In the genomic region with DNA sequence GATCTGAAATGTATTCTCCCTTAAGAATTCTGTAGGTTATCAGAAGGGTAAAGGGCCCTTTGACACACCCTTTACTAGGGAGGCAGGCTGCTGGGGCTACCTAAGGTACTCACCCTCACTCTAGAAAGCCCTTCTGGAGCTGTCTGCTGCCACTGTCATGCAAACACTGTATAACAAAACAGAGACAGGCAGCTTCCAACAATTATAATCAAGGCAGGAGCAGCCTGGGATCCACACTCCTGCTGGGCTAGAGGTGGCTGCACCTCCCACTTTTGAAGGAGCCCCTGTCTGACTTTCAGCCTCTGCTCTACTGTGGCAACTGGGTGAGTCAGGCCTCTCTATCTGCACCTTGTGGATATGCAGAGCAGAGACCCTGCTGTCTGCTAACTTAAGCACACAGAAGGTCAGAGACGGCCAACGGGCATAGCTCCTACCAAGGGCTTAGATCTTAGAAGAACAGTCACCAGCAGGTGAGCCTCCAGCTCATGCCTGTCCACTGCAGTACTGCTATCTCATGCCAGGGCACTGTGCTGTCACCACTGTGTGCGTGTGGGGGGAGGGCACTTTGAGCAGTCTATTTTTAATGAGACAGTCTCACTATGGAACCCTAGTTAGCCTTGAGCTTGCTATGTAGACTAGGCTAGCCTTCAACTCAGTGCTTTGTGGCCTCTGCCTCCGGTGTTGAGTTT, we compare ENCODE assay signal across 14 mouse cellular contexts. TPM values are rescaled to one million over a fixed set of nuclear protein-coding genes. Genes with fewer than 3 reads are reported as not detected.
A peak's percentile ranks its signal among the peaks of the same experiment; 100 is the strongest.
DNase-seq lines count a peak whose midpoint lies in the region; ATAC-seq lines count a peak whose summit lies in the region.
"Had no signal": no experiment of that assay in that cellular context is flagged by ENCODE, and none has a peak within 500 bp of the region (broad histone marks: within the 10 kb centered on the region; RNA-seq: fewer than 3 reads in every experiment).

No protein-coding gene starts in this region.

- no peak for DNase-seq in kidney, adult 11 months
- DNase-seq in urinary bladder, postnatal 10 days (ENCODE audit: low spot score): peak; percentile 4
- DNase-seq in urinary bladder, postnatal 25 days (ENCODE audit: low spot score): no peak
- DNase-seq in spleen, adult 12 weeks (ENCODE audit: low spot score): no peak
- DNase-seq: adrenal gland, postnatal 36 days; cerebellum, postnatal 36 days; layer of hippocampus, adult 9-11 months had no signal

- H3K27me3 ChIP-seq in kidney, embryonic 15.5 days: no peaks in the 10 kb centered on the region
- H3K27me3 ChIP-seq in heart, embryonic 14.5 days (ENCODE audit: control insufficient read depth, insufficient read depth, low read length): no peaks in the 10 kb centered on the region
- H3K27me3 ChIP-seq: embryonic facial prominence, embryonic 12.5 days; liver, embryonic 15.5 days; neural tube, embryonic 13.5 days had no signal

- H3K4me3 ChIP-seq in kidney, embryonic 15.5 days (replicated peaks): no peak overlapping the region
- H3K4me3 ChIP-seq in heart, embryonic 14.5 days (ENCODE audit: control insufficient read depth in 1 of 2, insufficient read depth in 1 of 2, low read depth in 1 of 2, low read length in 2 of 2): no peak overlapping the region
- H3K4me3 ChIP-seq: embryonic facial prominence, embryonic 12.5 days; liver, embryonic 15.5 days; neural tube, embryonic 13.5 days had no signal

- H3K9me3 ChIP-seq in kidney, embryonic 15.5 days (replicated peaks): no peaks in the 10 kb centered on the region
- no peaks in the 10 kb centered on the region for H3K9me3 ChIP-seq in heart, embryonic 14.5 days (ENCODE audit: control insufficient read depth, low read length)
- H3K9me3 ChIP-seq: embryonic facial prominence, embryonic 12.5 days; liver, embryonic 15.5 days; neural tube, embryonic 13.5 days had no signal

- H3K9ac ChIP-seq in kidney, embryonic 15.5 days: no peak overlapping the region
- no peak overlapping the region for H3K9ac ChIP-seq in heart, embryonic 14.5 days (ENCODE audit: low read length)
- H3K9ac ChIP-seq: embryonic facial prominence, embryonic 12.5 days; liver, embryonic 15.5 days; neural tube, embryonic 13.5 days had no signal

- 0 out of 2 replicates have a peak, but pooled peaks have one; percentile 7 for ATAC-seq in kidney, embryonic 15.5 days (replicated peaks; ENCODE audit: low FRiP score)
- ATAC-seq in heart, embryonic 14.5 days (ENCODE audit: insufficient number of reproducible peaks, insufficient read depth, low FRiP score, low read depth): peak; percentile 62; the same call in 1 of the 2 replicates
- no peak for ATAC-seq in inflammation-experienced regulatory T-cells, adult 6 months
- ATAC-seq: hindbrain, embryonic 16.5 days had no signal

- WGBS in kidney, embryonic 15.5 days: 85% methylated on average over 4 of the region's 4 CpGs
- 40% methylated on average over 4 of the region's 4 CpGs for WGBS in heart, embryonic 14.5 days

- no peak overlapping the region for H3K4me2 ChIP-seq in kidney, embryonic 15.5 days
- no peak overlapping the region for H3K4me2 ChIP-seq in heart, embryonic 14.5 days (ENCODE audit: low read length)
- H3K4me2 ChIP-seq: embryonic facial prominence, embryonic 12.5 days; liver, embryonic 15.5 days; neural tube, embryonic 13.5 days had no signal

- H3K27ac ChIP-seq in kidney, embryonic 15.5 days: no peak overlapping the region
- peak overlapping the region; percentile 61 to 66 for H3K27ac ChIP-seq in heart, embryonic 14.5 days (replicated peaks in 1 of 2; ENCODE audit: control insufficient read depth in 1 of 2, insufficient read depth in 1 of 2, low read depth in 2 of 2, low read length in 2 of 2)
- H3K27ac ChIP-seq: embryonic facial prominence, embryonic 12.5 days; liver, embryonic 15.5 days; neural tube, embryonic 13.5 days had no signal

- H3K36me3 ChIP-seq in kidney, embryonic 15.5 days: peaks cover 76% of the 10 kb centered on the region
- peaks cover 74% of the 10 kb centered on the region for H3K36me3 ChIP-seq in heart, embryonic 14.5 days (ENCODE audit: control insufficient read depth, insufficient read depth, low read length)

- H3K4me1 ChIP-seq in kidney, embryonic 15.5 days: no peaks in the 10 kb centered on the region
- H3K4me1 ChIP-seq in heart, embryonic 14.5 days (ENCODE audit: control insufficient read depth in 2 of 2, insufficient read depth in 2 of 2, low read length in 2 of 2): peaks cover 7 to 8% of the 10 kb centered on the region in 2 experiments; a peak in 2 of 4 replicates
- H3K4me1 ChIP-seq: embryonic facial prominence, embryonic 12.5 days; liver, embryonic 15.5 days; neural tube, embryonic 13.5 days had no signal

RNA-seq across cellular contexts. Expression of gene Hnrnph1, which starts 14.6 kb away (rescaled TPM):
- 498 and 501 TPM in 2 replicates for polyA plus RNA-seq in kidney, embryonic 15.5 days (2015; fragmentation: Nextera tagmentation; extraction: Ambion mirVana)
- polyA plus RNA-seq in heart, embryonic 14.5 days (2014; fragmentation: Nextera tagmentation; extraction: Ambion mirVana): 226 and 241 TPM in 2 replicates
- 100 to 1,000 TPM; 155 to 240 (median 214) TPM for polyA plus RNA-seq in inflammation-experienced regulatory T-cells, adult 6 months (2017; shearing (Covaris generic))

RNA-seq across cellular contexts. Expression of gene Cby3, which starts 37.2 kb away (rescaled TPM):
- 0.78 and 1.3 TPM in 2 replicates for polyA plus RNA-seq in kidney, embryonic 15.5 days (2015; fragmentation: Nextera tagmentation; extraction: Ambion mirVana)
- polyA plus RNA-seq in heart, embryonic 14.5 days (2014; fragmentation: Nextera tagmentation; extraction: Ambion mirVana): 0.31 TPM in 1 of 2 replicates, not detected in the other
- not detected for polyA plus RNA-seq in inflammation-experienced regulatory T-cells, adult 6 months (2017; shearing (Covaris generic))
- polyA plus RNA-seq: liver, embryonic 15.5 days had no signal

RNA-seq across cellular contexts. Expression of gene Rufy1, which starts 39.5 kb away (rescaled TPM):
- 25.7 and 27.9 TPM in 2 replicates for polyA plus RNA-seq in kidney, embryonic 15.5 days (2015; fragmentation: Nextera tagmentation; extraction: Ambion mirVana)
- polyA plus RNA-seq in heart, embryonic 14.5 days (2014; fragmentation: Nextera tagmentation; extraction: Ambion mirVana): 27.1 and 28.6 TPM in 2 replicates
- 10 to 100 TPM in 2 of 3 experiments, 1 to 10 TPM in 1; 7.8 to 13.4 (median 12.2) TPM for polyA plus RNA-seq in inflammation-experienced regulatory T-cells, adult 6 months (2017; shearing (Covaris generic))
